Mouse (Mus musculus) MEL (cell line): ENCODE results near the gene Disp3. TPM values are rescaled to one million over a fixed set of nuclear protein-coding genes. Genes with fewer than 3 reads are reported as not detected.

Experiments
- DNase-seq: peaks from one replicate; pipeline ENCODE4 v3.0.0; 2011; ENCODE audit warnings: low read depth, low spot score
- H3K27ac ChIP-seq: 2 replicates; pipeline ENCODE4 v1.5.1; 2012; ENCODE audit warnings: low read depth, mild to moderate bottlenecking, control low read depth, low read length, moderate library complexity; ENCODE audit not compliant: control insufficient read depth
- H3K27me3 ChIP-seq, 2 experiments: fragments of 150-350 bp in 1 of 2; sonication (generic) in 1 of 2; 2 replicates each; pipeline ENCODE4 v1.6.1; 2012; ENCODE audit warnings: low read length in 2 of 2, mild to moderate bottlenecking in 2 of 2, improper control_type of control experiment in 1 of 2, moderate library complexity in 1 of 2; ENCODE audit not compliant: insufficient read depth in 2 of 2, control insufficient read depth in 1 of 2
- H3K36me3 ChIP-seq, 2 experiments: 2 replicates each; pipeline ENCODE4 v1.6.1; 2012 to 2014; ENCODE audit warnings: low read length in 2 of 2, improper control_type of control experiment in 1 of 2, inconsistent platforms in 1 of 2, mild to moderate bottlenecking in 1 of 2; ENCODE audit not compliant: insufficient read depth in 2 of 2, control insufficient read depth in 1 of 2
- H3K4me1 ChIP-seq, 2 experiments: fragments of 150-350 bp in 1 of 2; sonication (generic) in 1 of 2; 2 replicates each; pipeline ENCODE4 v1.6.1; 2012; ENCODE audit warnings: low read length in 2 of 2, improper control_type of control experiment in 1 of 2, mild to moderate bottlenecking in 1 of 2; ENCODE audit not compliant: insufficient read depth in 2 of 2, control insufficient read depth in 1 of 2
- H3K4me3 ChIP-seq, 2 experiments: fragments of 150-350 bp in 1 of 2; sonication (generic) in 1 of 2; 2 replicates each; pipeline ENCODE4 v1.5.1; 2012; ENCODE audit warnings: low read depth in 2 of 2, low read length in 2 of 2, mild to moderate bottlenecking in 2 of 2, moderate library complexity in 2 of 2, control low read depth in 1 of 2, improper control_type of control experiment in 1 of 2; ENCODE audit not compliant: control insufficient read depth in 1 of 2, insufficient read depth in 1 of 2
- H3K79me2 ChIP-seq: 2 replicates; pipeline ENCODE4 v1.6.1; 2012; ENCODE audit warnings: mild to moderate bottlenecking, low read length, moderate library complexity; ENCODE audit not compliant: control insufficient read depth, poor library complexity, insufficient read depth
- H3K9ac ChIP-seq: 2 replicates; pipeline ENCODE4 v1.6.1; 2012; ENCODE audit warnings: low read depth, mild to moderate bottlenecking, control low read depth, low read length, moderate library complexity; ENCODE audit not compliant: control insufficient read depth, poor library complexity, severe bottlenecking
- H3K9me3 ChIP-seq: fragments of 150-350 bp; sonication (generic); replicated peaks from 2 replicates; pipeline ENCODE4 v1.6.1; 2012; ENCODE audit warnings: mild to moderate bottlenecking, low read length, improper control_type of control experiment, moderate library complexity; ENCODE audit not compliant: insufficient read depth
- BHLHE40 ChIP-seq: IDR thresholded peaks from 2 replicates; pipeline ENCODE4 v1.6.1; 2012; ENCODE audit warnings: low read depth, mild to moderate bottlenecking, inconsistent platforms, low read length, improper control_type of control experiment, borderline replicate concordance
- CHD1 ChIP-seq: IDR thresholded peaks from 2 replicates; pipeline ENCODE4 v1.6.1; 2012; ENCODE audit warnings: low read depth, mild to moderate bottlenecking, inconsistent platforms, low read length, improper control_type of control experiment
- CTCF ChIP-seq, 3 experiments: IDR thresholded peaks in 2 of 3; conservative IDR thresholded peaks in 1 of 3; 2 replicates each; pipeline ENCODE4 v1.5.1; 2011 to 2012; ENCODE audit warnings: low read length in 3 of 3, low read depth in 2 of 3, mild to moderate bottlenecking in 2 of 3, improper control_type of control experiment in 1 of 3, inconsistent platforms in 1 of 3, mixed read lengths in 1 of 3, moderate library complexity in 1 of 3; ENCODE audit not compliant: control insufficient read depth in 1 of 3, insufficient read depth in 1 of 3, poor library complexity in 1 of 3, severe bottlenecking in 1 of 3
- E2F4 ChIP-seq: IDR thresholded peaks from 2 replicates; pipeline ENCODE4 v1.6.1; 2011; ENCODE audit warnings: low read depth, low read length, improper control_type of control experiment, borderline replicate concordance
- ELF1 ChIP-seq: IDR thresholded peaks from 2 replicates; pipeline ENCODE4 v1.6.1; 2014; ENCODE audit warnings: low read depth, mild to moderate bottlenecking, inconsistent platforms, low read length, improper control_type of control experiment, moderate library complexity
- EP300 ChIP-seq, 2 experiments: IDR thresholded peaks; 2 replicates each; pipeline ENCODE4 v1.6.1; 2011; ENCODE audit warnings: improper control_type of control experiment in 2 of 2, low read length in 2 of 2, low read depth in 1 of 2, mild to moderate bottlenecking in 1 of 2
- ETS1 ChIP-seq: IDR thresholded peaks from 2 replicates; pipeline ENCODE4 v1.6.1; 2012; ENCODE audit warnings: low read depth, mild to moderate bottlenecking, inconsistent platforms, low read length, improper control_type of control experiment, moderate library complexity
- GATA1 ChIP-seq: IDR thresholded peaks from 2 replicates; pipeline ENCODE4 v1.6.1; 2011; ENCODE audit warnings: low read depth, low read length, improper control_type of control experiment
- JUND ChIP-seq: IDR thresholded peaks from 2 replicates; pipeline ENCODE4 v1.6.1; 2011; ENCODE audit warnings: low read depth, mild to moderate bottlenecking, improper control_type of control experiment, low read length
- MEF2A ChIP-seq: IDR thresholded peaks from 2 replicates; pipeline ENCODE4 v1.6.1; 2014; ENCODE audit warnings: low read depth, mild to moderate bottlenecking, inconsistent platforms, low read length, improper control_type of control experiment; ENCODE audit not compliant: poor library complexity, insufficient replicate concordance, severe bottlenecking; ENCODE audit errors: extremely low read depth
- MXI1 ChIP-seq: IDR thresholded peaks from 2 replicates; pipeline ENCODE4 v1.6.1; 2011; ENCODE audit warnings: mild to moderate bottlenecking, low read depth, low read length, improper control_type of control experiment
- MYB ChIP-seq: IDR thresholded peaks from 2 replicates; pipeline ENCODE4 v1.6.1; 2011; ENCODE audit warnings: mild to moderate bottlenecking, low read depth, low read length, improper control_type of control experiment
- MYC ChIP-seq: IDR thresholded peaks from 2 replicates; pipeline ENCODE4 v1.6.1; 2011; ENCODE audit warnings: low read depth, mild to moderate bottlenecking, low read length, improper control_type of control experiment, moderate library complexity
- POLR2AphosphoS5 ChIP-seq: IDR thresholded peaks from 2 replicates; pipeline ENCODE4 v1.6.1; 2012; ENCODE audit warnings: low read depth, borderline replicate concordance, mild to moderate bottlenecking, inconsistent platforms, low read length, moderate library complexity, mixed read lengths
- RCOR1 ChIP-seq: IDR thresholded peaks from 2 replicates; pipeline ENCODE4 v1.6.1; 2012; ENCODE audit warnings: low read depth, mild to moderate bottlenecking, inconsistent platforms, low read length, improper control_type of control experiment
- SIN3A ChIP-seq: IDR thresholded peaks from 2 replicates; pipeline ENCODE4 v1.6.1; 2012; ENCODE audit warnings: low read length, improper control_type of control experiment, inconsistent platforms
- SMC3 ChIP-seq: IDR thresholded peaks from 2 replicates; pipeline ENCODE4 v1.6.1; 2011; ENCODE audit warnings: low read depth, low read length, improper control_type of control experiment
- TAL1 ChIP-seq: IDR thresholded peaks from 2 replicates; pipeline ENCODE4 v1.6.1; 2012; ENCODE audit warnings: mild to moderate bottlenecking, inconsistent platforms, low read length, moderate library complexity, mixed read lengths
- TBP ChIP-seq: IDR thresholded peaks from 2 replicates; pipeline ENCODE4 v1.8.0; 2011; ENCODE audit warnings: low read depth, low read length, improper control_type of control experiment
- TCF12 ChIP-seq: IDR thresholded peaks from 2 replicates; pipeline ENCODE4 v1.6.1; 2014; ENCODE audit warnings: low read depth, mild to moderate bottlenecking, inconsistent platforms, low read length, improper control_type of control experiment, moderate library complexity
- USF1 ChIP-seq: IDR thresholded peaks from 2 replicates; pipeline ENCODE4 v1.6.1; 2014; ENCODE audit warnings: low read depth, mild to moderate bottlenecking, inconsistent platforms, low read length, improper control_type of control experiment, moderate library complexity
- ZKSCAN1 ChIP-seq: IDR thresholded peaks from 2 replicates; pipeline ENCODE4 v1.6.1; 2012; ENCODE audit warnings: low read depth, mild to moderate bottlenecking, inconsistent platforms, low read length, improper control_type of control experiment, moderate library complexity
- ZMIZ1 ChIP-seq: IDR thresholded peaks from 2 replicates; pipeline ENCODE4 v1.6.1; 2012; ENCODE audit warnings: low read depth, mild to moderate bottlenecking, inconsistent platforms, low read length, improper control_type of control experiment, moderate library complexity
- ZNF384 ChIP-seq: IDR thresholded peaks from 2 replicates; pipeline ENCODE4 v1.6.1; 2012; ENCODE audit warnings: low read depth, mild to moderate bottlenecking, inconsistent platforms, low read length, improper control_type of control experiment
- polyA plus RNA-seq, 2 experiments: library from polyadenylated mRNA; stranded (reverse) in 1 of 2; unstranded in 1 of 2; fragments of >175 nt in 1 of 2; fragments of >200 nt in 1 of 2; gene quantifications; 2 replicates each; pipeline versions ENCODE4 v1.2.1 to v1.2.4; 2012; ENCODE audit warnings: low replicate concordance in 2 of 2, low read depth in 1 of 2; ENCODE audit not compliant: insufficient read length in 2 of 2, insufficient read depth in 1 of 2, missing spikeins in 1 of 2
- total RNA-seq: library from RNA; depleted of rRNA; stranded (reverse); fragments of 300-350 nt; gene quantifications from 2 replicates; pipeline ENCODE4 v1.2.3, GENCODE M21; 2012

Gene Disp3
- total and polyA plus RNA-seq, 3 experiments = not detected

DNA sequence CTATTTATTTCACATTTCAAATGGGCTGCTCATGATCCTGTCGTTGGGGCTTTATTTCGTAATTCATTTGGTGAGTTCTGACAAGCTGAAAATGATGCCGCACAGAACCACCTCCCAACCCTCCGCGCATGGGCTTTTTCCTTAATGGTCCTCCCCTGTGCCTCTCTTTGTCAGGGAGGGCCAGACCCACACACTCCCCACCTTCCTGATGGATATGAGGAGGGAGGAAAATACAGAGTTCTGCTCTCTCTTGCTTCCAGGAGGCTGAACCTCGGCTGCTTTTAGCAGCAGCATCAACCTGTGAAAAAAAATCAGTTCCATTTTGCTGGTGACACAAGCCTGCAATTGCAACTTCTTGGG is 82.9 kb downstream of the Disp3 start:
- Histone ChIP-seq H3K36me3 (peaks cover 0 to 20% of the 10 kb centered on the region in 2 experiments; a peak in 2 of 4 replicates), H3K27me3 (no peaks in the 10 kb centered on the region), H3K4me1 (peaks cover 2 to 29% of the 10 kb centered on the region in 2 experiments), H3K27ac (no peak overlapping the region; the same call in 1 of the 2 replicates), H3K9ac (no peak overlapping the region), H3K4me3 (peak overlapping the region in 1 of 2 experiments; percentile 28; a peak in 1 of 4 replicates), H3K9me3 (no peaks in the 10 kb centered on the region), H3K79me2 (no peaks in the 10 kb centered on the region)
- TF ChIP-seq MYB (no peak), POLR2AphosphoS5 (no peak), JUND (no peak), RCOR1 (no peak), ZMIZ1 (no peak), SMC3 (no peak), ELF1 (no peak), MEF2A (no peak)
- DNase-seq = no peak

DNA sequence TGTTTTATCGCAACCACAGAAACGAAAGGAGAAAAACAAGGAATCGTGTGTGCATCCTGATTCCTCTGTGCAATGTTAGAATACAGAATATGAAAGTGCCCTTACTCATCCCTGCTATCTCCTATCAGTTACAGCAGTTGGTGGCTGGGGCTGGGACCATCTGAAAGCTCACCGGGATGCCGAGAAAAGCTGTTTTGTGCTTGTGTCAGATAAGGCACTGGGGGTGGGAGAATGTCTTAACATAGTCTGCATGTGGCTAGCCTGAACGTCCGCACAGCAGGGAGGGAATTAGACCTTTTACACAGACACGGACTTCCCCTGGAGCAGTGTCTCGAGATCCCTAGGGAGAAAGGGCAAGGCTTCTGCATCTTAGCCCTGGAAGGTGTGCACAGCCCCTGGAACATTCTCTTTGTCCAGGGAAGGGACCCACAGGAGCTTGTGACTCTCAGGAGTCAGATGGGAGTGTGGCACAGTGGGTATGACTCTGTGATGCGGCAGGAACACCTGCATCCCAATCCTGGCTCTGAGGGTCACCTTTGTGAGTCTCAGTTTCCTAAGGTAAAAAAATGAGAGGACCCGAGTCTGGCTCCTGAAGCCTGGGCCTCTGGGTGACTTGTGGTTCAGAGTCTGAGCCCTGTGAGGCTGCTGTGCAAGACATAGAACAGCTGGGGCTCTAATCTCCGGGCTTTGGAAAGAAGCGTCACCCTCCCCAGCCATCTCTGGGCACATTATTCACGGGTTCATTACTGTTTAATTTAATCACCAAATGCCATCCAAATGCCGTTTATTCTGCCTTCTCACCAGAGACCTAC is 83.5 kb downstream of the Disp3 start:
- H3K36me3 ChIP-seq = peaks cover 0 to 20% of the 10 kb centered on the region in 2 experiments; a peak in 2 of 4 replicates
- H3K27me3 ChIP-seq = no peaks in the 10 kb centered on the region
- H3K79me2 ChIP-seq = no peaks in the 10 kb centered on the region
- H3K4me3 ChIP-seq = peak overlapping the region; percentile 16 to 28; a peak in 2 of 4 replicates
- peaks cover 2 to 29% of the 10 kb centered on the region in 2 experiments for H3K4me1 ChIP-seq
- peak overlapping the region; percentile 13; the same call in 1 of the 2 replicates for H3K9ac ChIP-seq
- peak; percentile 95 for TF ChIP-seq EP300 (IDR thresholded peaks at IDR 0.05; ENCODE audit: low read depth in 1 of 2, low read length in 2 of 2)
- peak; percentile 86 for TF ChIP-seq ETS1
- no peak for TF ChIP-seq ZKSCAN1
- TF ChIP-seq TBP = 0 out of 2 replicates have a peak, but pooled peaks have one; percentile 42
- no peak for TF ChIP-seq CHD1
- peak; percentile 94 for TF ChIP-seq GATA1
- no peak for TF ChIP-seq MEF2A
- TF ChIP-seq ZNF384 = no peak
- peak; percentile 85 for TF ChIP-seq MYB
- TF ChIP-seq TCF12 = peak; percentile 95
- TF ChIP-seq RCOR1 = peak; percentile 74; the same call in 1 of the 2 replicates
- TF ChIP-seq USF1 = no peak
- peak; percentile 92 for TF ChIP-seq TAL1
- no peak for TF ChIP-seq E2F4
- TF ChIP-seq MYC = 0 out of 2 replicates have a peak, but pooled peaks have one; percentile 25
- peak; percentile 34 for TF ChIP-seq MXI1
- no peak for TF ChIP-seq BHLHE40
- no peak for TF ChIP-seq CTCF (IDR thresholded peaks at IDR 0.05 in 2 of 3, conservative IDR thresholded peaks at IDR 0.05 in 1 of 3; ENCODE audit: control insufficient read depth in 1 of 3, insufficient read depth in 1 of 3, low read depth in 2 of 3, low read length in 3 of 3, poor library complexity in 1 of 3, severe bottlenecking in 1 of 3)
- peak; percentile 68 for TF ChIP-seq SIN3A
- no peak for TF ChIP-seq ZMIZ1
- peak overlapping the region; percentile 57 for H3K27ac ChIP-seq
- DNase-seq = peak; percentile 93
- H3K9me3 ChIP-seq = no peaks in the 10 kb centered on the region
